Mouse (Mus musculus) c-Kit-positive CD71-positive TER-119-negative erythroid progenitor cells, embryonic 14.5 days (primary cell): ENCODE measurements around the gene Rab14.

Experiments
- DNase-seq: peaks from one replicate; pipeline ENCODE4 v3.0.0-alpha.2; 2013; ENCODE audit warnings: low read depth

Rab14 gene

GRCm38 (mm10) chr2:35200898-35201668 lies at the start of gene Rab14:
Gene Rab14, minus strand, starts transcription at chr2:35201120.
- peak; percentile 98 for DNase-seq

GRCm38 (mm10) chr2:35247763-35248162 lies 46.8 kb upstream of the Rab14 start:
- no peak for DNase-seq

GRCm38 (mm10) chr2:35244241-35244640 lies 43.3 kb upstream of the Rab14 start:
- no peak for DNase-seq

DNA sequence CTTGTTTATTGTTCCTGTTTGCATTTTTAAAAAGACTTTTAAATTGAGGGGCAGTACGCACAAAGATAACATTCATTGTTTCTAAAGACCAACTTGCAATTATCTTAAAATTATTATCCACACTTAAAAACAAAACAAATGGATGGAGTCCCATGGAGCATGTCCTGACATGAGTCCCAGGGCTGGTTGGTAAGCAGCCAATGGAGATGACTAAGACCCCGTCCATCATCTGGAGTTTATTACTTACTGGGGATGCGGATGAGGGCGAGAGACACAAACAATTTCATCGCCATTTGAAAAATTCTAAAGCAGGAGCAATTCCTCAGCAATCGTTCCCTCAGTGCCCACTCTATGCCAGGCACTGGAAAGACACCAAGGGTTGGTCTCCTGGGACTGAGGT lies 34.1 kb upstream of the Rab14 start:
- DNase-seq = no peak

DNA sequence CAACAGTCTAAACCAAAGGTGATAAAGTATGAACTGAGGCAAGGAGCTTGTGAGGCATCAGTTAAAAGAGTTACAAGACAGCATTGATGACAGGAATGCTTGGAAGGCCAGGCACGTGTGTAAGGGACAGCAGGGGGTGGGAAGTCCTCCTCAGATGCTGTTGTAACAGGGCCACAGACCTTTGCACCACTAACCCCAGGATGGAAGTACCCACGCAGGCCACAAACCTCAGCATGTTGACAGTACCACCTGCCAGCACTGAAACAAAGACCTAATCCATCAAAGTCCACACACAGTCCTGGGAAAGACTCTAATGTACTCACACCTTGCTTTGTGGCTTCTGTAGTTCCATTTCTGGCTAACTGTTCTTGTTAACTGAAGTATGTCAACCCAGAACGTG lies 33.0 kb upstream of the Rab14 start:
- DNase-seq = no peak

DNA sequence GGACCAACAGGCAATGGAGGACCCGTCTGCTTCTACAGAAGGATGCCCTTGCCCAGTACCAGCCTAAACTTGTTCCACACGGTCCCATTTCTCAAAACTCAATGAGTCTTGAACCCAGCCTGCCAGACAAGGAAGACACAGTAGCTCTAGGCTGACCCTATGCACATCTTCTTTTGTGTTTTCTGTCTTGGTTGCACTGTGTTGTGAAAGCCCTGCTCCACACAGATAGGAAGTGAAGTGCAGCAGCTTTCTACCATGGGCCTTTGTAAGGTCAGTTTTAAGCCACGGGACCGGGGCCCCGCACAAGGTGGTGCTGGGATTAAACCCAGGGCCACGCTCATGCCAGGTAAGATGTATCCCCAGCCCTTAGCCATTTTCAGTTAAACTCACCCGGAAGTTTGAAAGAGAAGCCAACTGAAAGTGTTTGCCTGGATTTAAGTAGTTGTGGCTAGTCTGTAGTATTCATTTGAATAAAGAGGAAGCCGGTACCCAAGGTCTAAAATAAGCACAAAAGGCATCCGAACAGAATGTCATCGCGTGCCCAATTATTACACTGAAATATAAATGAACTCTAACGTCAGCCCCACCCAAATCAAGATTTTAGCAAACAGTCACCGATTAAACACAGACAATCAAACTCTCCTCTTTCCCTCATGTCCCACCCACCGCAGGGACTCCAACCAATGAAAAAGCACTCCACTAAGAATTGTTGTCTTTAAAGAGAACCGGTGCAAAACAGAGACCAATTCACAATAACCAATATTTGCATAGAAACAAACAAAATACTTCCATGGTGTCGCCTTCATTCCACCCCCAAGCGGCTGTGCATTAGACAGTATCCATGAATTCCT lies 31.9 kb upstream of the Rab14 start:
- no peak for DNase-seq

- DNase-seq = no peak
These were observed 31.0 kb upstream of the Rab14 start for GRCm38 (mm10) chr2:35231871-35232270.

GRCm38 (mm10) chr2:35230215-35230614 lies 29.3 kb upstream of the Rab14 start:
- no peak for DNase-seq

DNA sequence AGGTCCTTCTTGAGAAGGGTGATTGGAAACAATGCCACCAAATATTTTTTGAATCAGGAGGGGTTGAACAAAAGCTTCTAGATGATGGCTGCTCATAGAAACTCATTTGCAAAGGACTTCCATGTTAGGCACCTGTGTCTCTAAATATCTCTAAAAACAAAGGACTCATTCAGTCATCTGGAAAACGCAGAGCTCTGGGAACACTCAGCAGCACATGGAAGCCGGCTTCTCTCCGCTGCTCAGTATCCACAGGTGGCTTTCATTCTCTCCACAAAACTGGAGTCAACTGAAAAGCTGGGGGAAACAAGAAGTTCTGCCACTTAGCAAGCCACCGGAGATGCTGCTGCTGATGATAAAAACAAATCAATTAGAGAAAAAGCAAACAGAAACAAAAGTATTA lies 27.2 kb upstream of the Rab14 start:
- DNase-seq = no peak

- no peak for DNase-seq
These were observed 23.4 kb upstream of the Rab14 start for GRCm38 (mm10) chr2:35224285-35224684.

GRCm38 (mm10) chr2:35222822-35223391 lies 22.0 kb upstream of the Rab14 start:
- no peak for DNase-seq

DNA sequence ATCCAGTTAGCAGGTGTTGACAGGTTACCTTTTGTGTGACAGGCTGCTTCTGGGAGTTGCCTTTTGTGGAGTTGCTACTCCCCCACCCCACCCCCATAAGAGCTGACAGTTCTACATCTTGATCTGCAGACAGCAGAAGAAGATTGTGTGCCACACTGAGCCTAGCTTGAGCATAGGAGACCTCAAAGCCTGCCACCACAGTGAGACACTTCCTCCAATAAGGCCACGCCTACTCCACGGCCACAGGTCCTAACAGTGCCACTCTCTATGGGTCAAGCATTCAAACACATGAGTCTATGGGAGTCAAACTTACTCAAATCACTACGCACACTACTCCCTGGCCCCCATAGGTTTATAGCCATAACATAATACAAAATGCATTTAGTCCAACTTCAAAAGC lies 17.8 kb upstream of the Rab14 start:
- DNase-seq = no peak

- DNase-seq = no peak
These were observed 15.8 kb upstream of the Rab14 start for GRCm38 (mm10) chr2:35216701-35217100.

DNA sequence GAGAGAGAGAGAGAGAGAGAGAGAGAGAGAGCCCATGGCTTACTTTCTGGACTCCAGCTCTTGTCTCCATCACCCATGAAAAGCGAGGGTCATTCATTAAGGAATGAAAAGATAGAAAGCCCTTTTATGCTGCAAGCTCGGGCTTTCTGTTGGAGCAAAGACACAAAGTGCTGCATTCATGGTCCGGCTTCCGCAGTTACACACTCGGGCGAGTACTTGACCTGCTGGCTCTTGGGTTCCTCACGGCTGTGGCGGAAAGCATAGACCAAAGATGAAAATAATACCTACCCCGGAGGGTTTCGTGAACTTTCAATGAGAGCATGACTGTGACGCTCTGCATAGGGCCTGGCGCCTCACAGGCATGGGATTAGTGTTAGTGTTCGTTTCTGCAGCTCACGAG lies 14.4 kb upstream of the Rab14 start:
- DNase-seq = no peak

GRCm38 (mm10) chr2:35214881-35215358 lies 14.0 kb upstream of the Rab14 start:
- peak; percentile 51 for DNase-seq

DNA sequence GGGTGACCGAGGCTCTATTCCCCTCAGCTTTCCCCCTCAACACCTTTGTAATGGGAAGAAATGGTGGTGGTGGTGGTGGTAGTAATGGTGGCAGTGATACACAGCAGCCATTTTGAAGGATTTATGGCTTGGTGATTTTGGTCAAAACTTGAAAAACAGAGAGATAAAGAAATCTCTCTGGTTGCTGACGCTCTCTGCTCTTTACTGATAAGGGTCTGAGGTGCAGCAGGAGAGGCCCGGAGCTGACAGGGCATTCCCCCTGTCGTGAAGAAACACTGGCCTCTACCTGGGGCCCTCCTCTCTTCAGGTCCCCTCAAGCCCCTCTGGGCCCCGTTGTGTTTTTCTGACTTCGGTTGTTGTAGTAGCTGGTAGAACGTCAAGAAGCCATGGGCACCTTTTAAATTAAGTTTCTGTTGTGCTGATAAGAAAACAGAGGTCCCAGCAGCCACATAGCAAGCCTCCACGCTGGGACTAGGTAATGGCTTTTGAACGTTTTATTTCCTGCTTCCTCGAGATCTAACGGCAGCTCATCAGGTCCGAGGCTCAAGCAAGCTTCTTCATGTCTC lies 12.5 kb upstream of the Rab14 start:
- DNase-seq = peak; percentile 47

GRCm38 (mm10) chr2:35211681-35212080 lies 10.8 kb upstream of the Rab14 start:
- no peak for DNase-seq

GRCm38 (mm10) chr2:35208931-35209665 lies 8.2 kb upstream of the Rab14 start:
- DNase-seq = no peak

DNA sequence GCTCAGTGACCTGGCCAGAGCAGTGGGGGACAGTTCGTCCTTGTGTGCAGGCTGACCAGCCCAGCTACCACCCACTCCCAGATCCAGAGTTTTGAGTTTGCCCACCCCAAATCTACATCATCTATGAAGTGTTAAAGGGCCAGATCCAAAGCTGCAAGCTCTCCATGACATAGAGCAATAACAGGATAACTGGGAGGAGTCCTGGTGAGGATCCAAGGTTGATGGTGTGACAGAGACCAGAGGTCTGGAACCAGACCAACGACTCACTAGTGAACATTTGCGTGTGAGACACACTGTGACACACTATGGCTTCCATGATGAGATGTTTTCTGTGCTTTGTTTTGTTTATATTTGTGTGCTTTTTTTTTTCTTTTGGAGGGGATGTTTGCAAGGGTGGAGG lies 7.1 kb upstream of the Rab14 start:
- no peak for DNase-seq

DNA sequence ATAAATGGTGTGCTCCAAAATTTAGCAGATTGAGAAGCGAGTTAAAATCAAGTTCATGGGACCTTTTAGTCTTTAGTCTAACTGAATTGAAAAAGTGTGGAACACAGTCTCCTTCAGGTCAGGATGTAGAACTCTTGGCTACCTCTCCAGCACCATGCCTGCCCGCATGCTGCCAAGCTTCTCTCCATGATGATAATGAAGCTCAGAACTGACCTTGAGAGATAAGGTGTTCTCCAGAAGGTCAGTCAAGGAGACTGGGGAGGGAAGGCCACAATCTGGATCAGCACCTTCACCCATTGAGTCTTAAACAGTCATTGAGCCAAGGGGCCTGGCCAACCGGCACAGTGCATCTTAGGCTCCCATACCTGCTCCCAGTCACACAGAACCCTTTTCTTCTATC lies 5.8 kb upstream of the Rab14 start:
- no peak for DNase-seq

- DNase-seq = no peak
These were observed 2.8 kb upstream of the Rab14 start for GRCm38 (mm10) chr2:35203729-35204128.
